Mouse (Mus musculus) WW6 (cell line): ENCODE data around the gene Angel1.

Source experiments
- DNase-seq: peaks from one replicate; pipeline ENCODE4 v3.0.0-alpha.2; 2013; ENCODE audit warnings: low read depth, low spot score

Gene Angel1

DNA sequence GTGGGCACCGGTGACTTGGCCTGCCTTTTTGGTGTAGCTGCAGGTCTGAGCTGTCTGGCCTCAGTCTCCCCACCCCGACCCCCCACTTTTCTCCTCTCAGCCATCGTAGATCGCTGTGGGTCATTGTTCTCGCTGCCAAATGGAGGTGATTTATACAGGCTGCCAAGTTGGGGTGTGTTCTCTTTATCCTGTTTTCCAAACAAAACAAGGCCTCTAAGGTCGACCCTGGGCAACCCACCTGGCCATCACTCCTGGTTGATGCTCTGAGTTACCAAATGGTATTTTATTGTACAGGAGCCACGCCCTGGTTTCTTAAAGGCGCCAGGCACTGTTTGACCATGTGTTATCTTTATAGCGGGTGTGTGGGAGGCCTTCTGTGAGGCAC is 46.7 kb downstream of the Angel1 start:
- no peak for DNase-seq

DNA sequence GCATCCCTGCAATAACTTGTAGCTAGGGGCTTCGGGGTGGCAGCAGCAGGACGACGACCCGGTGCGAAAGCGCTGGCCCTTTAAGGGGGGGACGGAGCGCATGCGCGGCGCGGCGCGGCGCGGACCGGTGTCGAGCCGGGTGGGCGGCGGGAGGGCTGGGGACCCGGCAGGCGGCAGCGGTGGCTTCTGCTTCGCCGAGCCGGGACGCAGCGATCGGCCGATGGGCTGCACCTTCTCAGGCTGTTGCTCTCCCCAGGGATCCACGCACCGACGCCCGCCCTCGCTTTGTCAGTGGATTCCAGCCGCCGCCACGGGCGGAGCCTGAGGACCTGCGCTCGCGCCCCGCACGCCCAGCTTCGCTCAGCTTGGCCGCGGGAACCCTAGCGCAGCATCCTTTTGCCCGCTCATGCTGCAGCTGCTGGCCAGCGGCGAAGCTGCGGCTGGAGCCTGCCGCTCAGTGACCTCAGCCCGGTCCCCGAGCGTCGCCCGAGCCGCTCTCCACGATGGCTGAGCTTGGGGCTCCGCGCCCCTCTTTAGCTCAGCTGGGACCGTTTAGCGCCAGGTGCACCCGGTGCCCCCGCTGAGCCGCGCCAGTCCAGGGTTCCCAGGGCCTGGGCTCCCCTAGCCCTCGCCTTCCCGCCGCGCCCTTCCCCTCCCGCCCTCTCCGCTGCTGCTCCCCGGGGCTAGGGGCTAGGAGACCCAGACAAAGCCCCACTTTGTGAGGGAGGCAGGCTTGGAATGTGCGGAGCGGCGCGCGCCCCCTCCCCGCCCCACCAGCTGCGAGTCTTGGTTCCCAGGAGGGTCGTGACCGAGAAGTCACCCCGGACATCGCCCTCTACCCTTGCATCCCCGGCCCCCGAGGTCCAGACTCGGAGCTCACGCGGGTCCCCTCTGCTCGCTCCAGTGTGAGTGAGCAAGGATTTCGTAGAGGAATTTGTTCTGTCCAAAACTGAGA is 47.4 kb downstream of the Angel1 start, which contains the start of gene Vash1:
TSS of gene Vash1 (plus strand) at position 110 of the 955 bp plus-strand sequence.
- peak; percentile 22 for DNase-seq

DNA sequence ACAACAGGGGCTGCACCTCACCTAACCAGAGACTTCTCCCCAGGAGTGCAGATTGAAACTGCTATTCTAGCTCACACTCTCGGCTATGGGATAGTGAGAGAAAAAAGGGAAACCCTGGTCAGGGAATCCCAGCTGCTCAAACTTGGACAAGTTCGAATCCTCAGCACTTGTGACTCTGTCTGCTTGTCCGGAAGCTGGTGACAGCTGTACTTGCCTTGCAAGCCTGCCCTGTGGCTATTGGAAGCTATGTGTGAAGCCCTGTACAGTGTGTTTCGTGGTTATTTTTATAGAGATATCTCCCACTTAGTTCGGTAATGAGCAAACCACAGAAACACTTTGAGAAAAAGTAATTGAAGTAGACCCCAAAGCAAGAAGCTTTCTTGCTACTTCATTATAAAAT is 53.8 kb downstream of the Angel1 start:
- no peak for DNase-seq

DNA sequence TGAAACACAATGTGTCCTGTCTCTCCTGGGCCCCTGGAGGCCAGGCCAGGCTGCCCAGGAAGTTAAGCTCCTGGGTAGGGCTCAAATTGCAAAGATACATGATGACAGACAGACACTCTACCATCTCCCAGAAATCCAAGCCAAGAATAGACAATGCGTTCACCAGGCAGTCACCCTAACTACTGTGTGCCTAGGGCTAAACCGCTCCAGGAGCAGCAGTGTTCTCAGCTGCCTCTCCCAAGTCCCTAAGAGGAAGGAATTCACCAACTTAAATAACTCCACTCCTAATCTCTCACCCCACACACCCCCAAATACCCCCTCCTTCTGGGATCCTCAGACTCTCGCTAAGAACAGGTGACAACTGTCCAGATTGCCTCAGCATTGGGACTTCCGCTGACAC is 54.2 kb downstream of the Angel1 start:
- no peak for DNase-seq

DNA sequence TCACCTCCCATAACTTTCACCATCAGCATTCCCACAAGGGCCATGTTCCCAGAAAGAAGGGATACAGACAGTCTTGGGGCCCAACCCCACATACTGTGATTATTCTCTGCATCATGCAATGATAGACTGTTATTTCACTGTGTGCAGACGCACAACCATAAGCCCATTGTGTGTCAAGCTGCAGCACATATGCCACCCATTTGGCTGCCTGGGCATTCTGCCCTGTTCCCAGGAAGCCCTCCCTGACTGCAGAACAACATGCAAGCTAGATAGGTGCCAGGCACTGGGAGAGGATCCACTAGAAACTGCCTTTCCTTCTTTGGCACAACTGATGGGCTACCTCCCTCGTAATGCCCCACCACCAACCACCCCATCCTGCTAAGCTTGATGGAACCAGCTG is 57.9 kb downstream of the Angel1 start:
- DNase-seq: no peak

DNA sequence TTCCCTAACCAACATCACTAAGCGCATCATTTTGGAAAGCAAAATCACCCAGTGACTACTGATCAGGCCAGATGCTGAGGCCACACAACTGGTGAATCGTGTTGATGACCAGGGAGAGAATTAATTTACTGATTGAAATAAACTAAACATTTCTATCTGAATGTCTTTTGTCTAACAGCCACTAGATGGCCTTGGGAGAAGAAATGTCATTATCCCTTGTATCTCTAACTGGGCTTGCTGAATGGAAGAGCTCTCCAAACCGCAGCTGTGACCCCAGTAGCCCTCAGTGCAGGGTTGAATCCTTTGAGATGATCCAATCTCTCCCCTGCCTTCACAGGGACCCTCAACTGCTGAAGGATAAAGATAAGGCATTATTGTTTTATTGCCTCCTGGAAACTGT is 60.6 kb downstream of the Angel1 start:
- DNase-seq: no peak

DNA sequence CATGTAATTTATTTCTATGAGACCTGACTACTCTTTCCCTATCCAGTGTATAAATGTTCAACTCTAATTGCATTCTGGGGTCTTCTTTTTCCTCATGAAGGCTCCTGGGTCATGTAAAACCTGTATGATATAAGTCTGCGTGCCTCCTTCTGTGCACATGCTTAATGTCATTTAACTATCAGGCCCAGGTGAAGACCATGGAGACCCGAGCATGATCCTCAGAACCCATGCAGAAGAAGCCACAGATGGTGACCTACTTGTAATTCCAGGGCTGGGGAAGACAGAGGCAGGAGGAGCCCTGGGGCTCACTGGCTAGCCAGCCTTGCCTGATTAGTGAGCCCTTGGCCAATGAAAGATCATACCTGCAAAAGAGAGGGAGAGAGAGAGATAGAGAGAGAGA is 65.8 kb downstream of the Angel1 start:
- no peak for DNase-seq

DNA sequence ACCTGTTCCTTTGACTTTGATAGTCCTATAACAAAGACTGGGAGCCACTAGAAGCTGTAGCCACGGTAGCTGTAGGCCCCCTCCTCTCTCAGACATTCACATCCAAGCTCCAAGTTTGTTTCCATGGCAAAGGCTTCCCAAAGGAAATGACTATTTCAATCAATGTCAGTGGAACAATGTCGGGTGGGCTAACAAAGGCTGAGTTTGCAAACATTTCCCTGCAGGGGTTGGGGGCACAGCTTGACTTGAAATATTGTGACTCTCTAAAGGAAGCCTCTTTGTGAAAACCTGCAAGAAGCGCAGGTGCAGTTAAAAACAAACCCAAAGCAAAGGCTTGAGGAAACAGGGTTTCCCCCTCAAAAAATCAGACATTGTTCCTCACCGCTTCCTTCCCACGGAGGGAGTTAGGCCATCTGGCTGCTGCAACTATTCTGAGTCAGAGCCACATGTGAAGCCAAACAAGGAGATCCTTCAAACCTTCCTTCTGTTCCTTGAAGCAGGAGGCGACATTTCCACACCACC is 66.8 kb downstream of the Angel1 start:
- DNase-seq: no peak

DNA sequence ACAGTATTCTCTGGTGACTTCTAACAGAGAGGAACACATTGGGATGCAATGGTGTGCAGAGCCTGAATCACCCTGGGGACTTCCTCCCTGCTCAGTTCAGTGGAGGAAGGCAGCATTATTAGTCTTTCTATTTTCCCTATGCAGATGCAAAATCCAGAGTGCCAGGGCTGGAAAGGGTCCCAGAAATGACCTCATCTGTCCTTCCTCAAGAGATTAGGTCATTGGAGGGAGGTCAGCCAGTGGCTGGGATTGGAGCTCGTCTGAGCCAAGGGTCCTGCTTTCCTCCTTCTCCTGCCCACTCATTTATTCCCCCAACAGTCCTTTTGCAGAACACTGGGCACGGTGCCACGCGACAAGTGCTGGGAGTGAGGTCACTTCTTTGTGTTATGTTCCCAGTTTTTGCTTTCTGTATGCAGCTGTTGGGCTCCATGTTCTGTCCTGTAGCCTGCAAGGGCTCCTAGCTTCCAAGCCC is 73.7 kb downstream of the Angel1 start:
- no peak for DNase-seq

DNA sequence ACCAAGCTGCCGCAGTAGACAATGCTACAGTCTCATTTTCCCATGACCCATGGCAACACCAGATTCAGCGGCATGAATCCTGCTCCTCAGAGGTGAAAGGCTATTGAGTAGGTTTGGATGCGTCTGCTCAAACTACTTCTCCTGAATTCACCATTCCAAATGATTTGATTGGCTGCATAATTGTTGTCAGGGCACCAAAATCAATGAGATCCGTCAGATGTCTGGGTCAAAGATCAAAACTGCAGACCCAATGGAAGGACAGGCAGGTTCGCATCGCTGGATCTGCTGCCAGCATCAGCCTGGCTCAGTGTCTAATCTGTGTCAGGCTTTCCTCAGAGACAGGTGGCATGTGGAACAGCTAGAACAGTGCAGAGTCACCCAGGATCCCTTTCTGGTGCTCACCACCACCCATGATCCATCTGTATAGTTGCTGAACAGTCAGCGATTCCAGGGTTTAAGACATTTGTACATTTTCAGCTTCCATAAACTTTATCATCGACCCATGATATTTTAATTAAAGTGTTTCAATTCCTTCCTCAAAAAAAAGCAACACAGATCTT is 74.9 kb downstream of the Angel1 start:
- no peak for DNase-seq
